Mouse (Mus musculus) C2C12 (cell line): Measurements from ENCODE around the gene Helz2. TPM values are rescaled to one million over a fixed set of nuclear protein-coding genes. Genes with fewer than 3 reads are reported as not detected.

ENCODE experiments used
- H3K27me3 ChIP-seq: one replicate; pipeline ENCODE4 v1.6.1; 2011; ENCODE audit not compliant: control insufficient read depth, insufficient read depth, insufficient read length
- H3K36me3 ChIP-seq: one replicate; pipeline ENCODE4 v1.6.1; 2011; ENCODE audit not compliant: control insufficient read depth, insufficient read depth
- H3K4me3 ChIP-seq: one replicate; pipeline ENCODE4 v1.5.1; 2011; ENCODE audit warnings: mild to moderate bottlenecking, control low read depth; ENCODE audit not compliant: poor library complexity, insufficient read depth, severe bottlenecking
- H3K79me2 ChIP-seq: one replicate; pipeline ENCODE4 v1.6.1; 2011; ENCODE audit not compliant: control insufficient read depth, insufficient read depth
- H3K79me3 ChIP-seq: one replicate; pipeline ENCODE4 v1.6.1; 2011; ENCODE audit warnings: low read depth, control low read depth
- H3ac ChIP-seq: one replicate; pipeline ENCODE3; 2011; ENCODE audit warnings: low read depth; ENCODE audit not compliant: control insufficient read depth, insufficient read length
- CEBPB ChIP-seq: IDR thresholded peaks from one replicate; pipeline ENCODE4 v1.6.1; 2011; ENCODE audit warnings: low read depth, mild to moderate bottlenecking, control low read depth, moderate library complexity
- CTCF ChIP-seq: IDR thresholded peaks from one replicate; pipeline ENCODE4 v1.5.1; 2011; ENCODE audit not compliant: control insufficient read depth, insufficient read depth, insufficient read length
- FOSL1 ChIP-seq: IDR thresholded peaks from one replicate; pipeline ENCODE4 v1.8.0; 2011; ENCODE audit warnings: mild to moderate bottlenecking, low read length; ENCODE audit not compliant: poor library complexity, insufficient read depth, severe bottlenecking
- MAX ChIP-seq: IDR thresholded peaks from one replicate; pipeline ENCODE4 v1.6.1; 2011; ENCODE audit warnings: mild to moderate bottlenecking, control low read depth
- MYOD1 ChIP-seq: IDR thresholded peaks from one replicate; pipeline ENCODE4 v1.6.1; 2011; ENCODE audit warnings: low read depth; ENCODE audit not compliant: control insufficient read depth, insufficient read length
- MYOG ChIP-seq: IDR thresholded peaks from one replicate; pipeline ENCODE4 v1.6.1; 2011; ENCODE audit not compliant: control insufficient read depth, insufficient read length; ENCODE audit errors: extremely low read depth
- USF1 ChIP-seq: IDR thresholded peaks from one replicate; pipeline ENCODE4 v1.6.1; 2011; ENCODE audit warnings: low read depth, mild to moderate bottlenecking, control low read depth, moderate library complexity
- polyA plus RNA-seq: library from polyadenylated mRNA; unstranded; fragments of >200 nt; fragmentation: generic; extraction: Trizol; gene quantifications from one replicate; pipeline ENCODE4 v1.2.1, GENCODE M21; 2012; ENCODE audit warnings: missing spikeins

The Helz2 gene
- polyA plus RNA-seq, 1 experiment: 2.2 TPM

DNA sequence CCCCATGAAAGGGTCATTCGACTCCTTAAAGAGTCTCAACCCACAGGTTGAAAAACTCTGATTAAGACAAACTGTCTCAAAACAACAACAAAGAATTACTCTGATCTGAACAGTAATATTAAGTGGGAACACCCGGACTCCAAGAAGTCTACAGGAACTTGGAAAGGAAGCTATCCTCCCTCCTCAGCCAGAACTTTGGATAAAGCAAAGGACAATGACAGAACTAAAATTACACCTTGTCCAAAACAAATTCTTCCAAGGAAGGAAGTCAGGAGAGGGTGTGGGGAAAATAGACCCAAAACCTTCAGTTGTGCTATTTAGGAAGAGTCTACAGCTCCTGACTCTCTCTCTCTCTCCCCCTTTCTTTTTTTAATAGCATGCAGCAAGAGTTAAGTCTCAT is 30.3 kb upstream of the Helz2 start:
- TF ChIP-seq MAX (no peak), MYOG (no peak), CTCF (no peak), CEBPB (no peak), FOSL1 (no peak), MYOD1 (no peak), USF1 (no peak)
- Histone ChIP-seq H3K79me3 (no peaks in the 10 kb centered on the region), H3K36me3 (peaks cover 72% of the 10 kb centered on the region), H3K79me2 (no peaks in the 10 kb centered on the region), H3K4me3 (no peak overlapping the region), H3K27me3 (no peaks in the 10 kb centered on the region), H3ac (no peak overlapping the region)

- Histone ChIP-seq H3K4me3 (no peak overlapping the region), H3K36me3 (peaks cover 76% of the 10 kb centered on the region), H3ac (no peak overlapping the region), H3K27me3 (no peaks in the 10 kb centered on the region), H3K79me2 (no peaks in the 10 kb centered on the region), H3K79me3 (no peaks in the 10 kb centered on the region)
- no peak for TF ChIP-seq FOSL1
- no peak for TF ChIP-seq MAX
- no peak for TF ChIP-seq CEBPB
- TF ChIP-seq MYOG: no peak
- TF ChIP-seq USF1: no peak
- TF ChIP-seq MYOD1: no peak
- no peak for TF ChIP-seq CTCF
These were observed 25.0 kb upstream of the Helz2 start for GRCm38 (mm10) chr2:181266839-181267238.

DNA sequence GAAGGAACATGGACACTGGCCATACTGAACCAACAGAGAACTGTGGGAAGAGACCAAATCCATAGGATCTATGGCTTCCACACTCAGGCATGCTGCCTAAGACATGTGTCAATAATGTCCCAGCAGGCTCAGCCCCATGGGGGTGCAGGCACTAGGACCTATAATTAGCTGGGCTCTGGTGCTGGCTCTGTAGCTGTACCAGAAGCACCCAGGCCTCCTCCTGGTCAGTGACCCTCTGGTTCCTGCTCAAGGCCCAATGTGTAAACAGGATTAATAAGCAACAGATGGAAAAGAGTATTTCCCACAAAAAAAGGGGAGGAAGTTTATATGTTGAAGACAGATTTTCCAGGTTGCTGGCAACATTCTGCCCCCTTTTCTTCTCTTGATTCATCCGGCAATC is 11.4 kb upstream of the Helz2 start:
- Histone ChIP-seq H3K36me3 (peaks cover 53% of the 10 kb centered on the region), H3K79me3 (no peaks in the 10 kb centered on the region), H3K27me3 (no peaks in the 10 kb centered on the region), H3K79me2 (no peaks in the 10 kb centered on the region), H3ac (no peak overlapping the region), H3K4me3 (no peak overlapping the region)
- TF ChIP-seq FOSL1: no peak
- no peak for TF ChIP-seq CTCF
- TF ChIP-seq MAX: no peak
- no peak for TF ChIP-seq MYOD1
- TF ChIP-seq CEBPB: no peak
- TF ChIP-seq USF1: no peak
- no peak for TF ChIP-seq MYOG

DNA sequence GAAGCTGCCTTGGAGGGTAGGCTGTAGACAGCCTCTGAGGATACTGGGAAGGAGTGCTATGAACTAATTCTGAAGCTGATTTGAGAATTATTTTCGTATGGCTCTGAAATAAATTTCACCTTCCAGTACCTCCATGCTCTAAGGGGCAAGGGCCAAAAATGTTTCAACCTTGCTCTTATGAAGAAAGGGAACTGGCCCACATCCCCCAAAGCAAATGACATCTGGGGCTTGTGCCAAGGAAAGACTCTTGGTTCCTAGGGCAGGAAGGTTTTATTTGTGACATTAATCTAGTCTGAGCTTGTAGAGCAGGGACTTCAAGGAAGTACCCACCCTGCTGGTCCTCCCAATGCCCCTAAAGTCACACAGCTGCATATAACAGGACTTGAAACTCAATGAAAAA is 10.0 kb upstream of the Helz2 start:
- no peaks in the 10 kb centered on the region for H3K79me2 ChIP-seq
- H3K79me3 ChIP-seq: no peaks in the 10 kb centered on the region
- H3K27me3 ChIP-seq: no peaks in the 10 kb centered on the region
- peaks cover 42% of the 10 kb centered on the region for H3K36me3 ChIP-seq
- H3K4me3 ChIP-seq: no peak overlapping the region
- TF ChIP-seq MAX: no peak
- no peak for TF ChIP-seq CEBPB
- no peak for TF ChIP-seq CTCF
- no peak for TF ChIP-seq FOSL1
- no peak for TF ChIP-seq USF1
- no peak for TF ChIP-seq MYOD1
- TF ChIP-seq MYOG: no peak
- H3ac ChIP-seq: no peak overlapping the region

DNA sequence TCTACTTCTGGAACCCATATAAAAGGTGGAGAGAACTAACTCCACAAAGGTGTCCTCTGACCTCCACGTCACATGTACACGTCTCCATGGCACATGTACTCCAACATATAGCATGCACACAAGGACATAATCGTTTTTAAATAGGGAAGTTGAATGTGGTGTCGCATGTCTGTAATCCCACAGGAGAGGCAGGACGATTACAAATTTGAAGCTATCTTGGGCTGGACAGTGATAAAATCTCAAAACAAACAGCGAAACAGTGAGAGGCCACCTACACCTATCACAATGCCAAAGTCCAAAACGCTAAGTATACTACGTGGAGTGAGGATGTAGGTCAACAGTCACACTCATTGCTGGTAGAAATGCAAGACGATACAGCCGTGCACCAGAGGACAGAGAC is 7.4 kb upstream of the Helz2 start:
- Histone ChIP-seq H3K79me2 (no peaks in the 10 kb centered on the region), H3K4me3 (no peak overlapping the region), H3K79me3 (no peaks in the 10 kb centered on the region), H3ac (no peak overlapping the region), H3K27me3 (no peaks in the 10 kb centered on the region), H3K36me3 (peaks cover 18% of the 10 kb centered on the region)
- TF ChIP-seq MYOD1 (no peak), CTCF (no peak), MAX (no peak), USF1 (no peak), MYOG (no peak), FOSL1 (no peak), CEBPB (no peak)

GRCm38 (mm10) chr2:181245031-181245430 is 3.2 kb upstream of the Helz2 start:
- Histone ChIP-seq H3K36me3 (no peaks in the 10 kb centered on the region), H3ac (no peak overlapping the region), H3K4me3 (no peak overlapping the region), H3K79me2 (no peaks in the 10 kb centered on the region), H3K27me3 (no peaks in the 10 kb centered on the region), H3K79me3 (no peaks in the 10 kb centered on the region)
- TF ChIP-seq MYOG: no peak
- TF ChIP-seq CTCF: no peak
- TF ChIP-seq FOSL1: no peak
- TF ChIP-seq CEBPB: no peak
- no peak for TF ChIP-seq MAX
- TF ChIP-seq MYOD1: no peak
- no peak for TF ChIP-seq USF1
